In genomic region chr17:10317981-10318551, GRCm38 (mm10) we compare ENCODE assay signal across 7 mouse cellular contexts. TPM values are rescaled to one million over a fixed set of nuclear protein-coding genes. Genes with fewer than 3 reads are reported as not detected.
A peak's percentile ranks its signal among the peaks of the same experiment; 100 is the strongest.
DNase-seq lines count a peak whose midpoint lies in the region; ATAC-seq lines count a peak whose summit lies in the region.

No protein-coding gene starts in this region.

- H3K4me3 ChIP-seq in brown adipose tissue, adult 24 weeks (ENCODE audit: insufficient read depth, low read depth, low read length) = peak overlapping the region; percentile 93
- peak overlapping the region; percentile 99 for H3K4me3 ChIP-seq in forebrain, embryonic 11.5 days (ENCODE audit: low read depth, low read length)
- peak overlapping the region; percentile 87 for H3K4me3 ChIP-seq in limb, embryonic 12.5 days (replicated peaks)
- peak overlapping the region; percentile 95 for H3K4me3 ChIP-seq in midbrain, embryonic 12.5 days

- peaks cover 6% of the 10 kb centered on the region for H3K4me1 ChIP-seq in brown adipose tissue, adult 24 weeks (ENCODE audit: control insufficient read depth, insufficient read depth, insufficient read length, low read length)
- H3K4me1 ChIP-seq in forebrain, embryonic 11.5 days (replicated peaks; ENCODE audit: control insufficient read depth, insufficient read depth, low read length) = peaks cover 3% of the 10 kb centered on the region; the same call in 1 of the 2 replicates
- peaks cover 15% of the 10 kb centered on the region for H3K4me1 ChIP-seq in limb, embryonic 12.5 days (replicated peaks)
- peaks cover 26% of the 10 kb centered on the region for H3K4me1 ChIP-seq in midbrain, embryonic 12.5 days

- peak overlapping the region; percentile 100 for H3K9ac ChIP-seq in forebrain, embryonic 11.5 days (ENCODE audit: low read length)
- peak overlapping the region; percentile 98 for H3K9ac ChIP-seq in limb, embryonic 12.5 days (replicated peaks)
- H3K9ac ChIP-seq in midbrain, embryonic 12.5 days (replicated peaks) = peak overlapping the region; percentile 99

- intact Hi-C loops in heart, postnatal 36 days (cut with DNase I) = loop anchor here (1.0 to 10.0 kb wide), 7 partner anchors 223 to 1151 kb away; no protein-coding TSS in a partner anchor

- H3K36me3 ChIP-seq in forebrain, embryonic 11.5 days (ENCODE audit: control insufficient read depth, insufficient read depth, low read length) = no peaks in the 10 kb centered on the region
- no peaks in the 10 kb centered on the region for H3K36me3 ChIP-seq in limb, embryonic 12.5 days
- H3K36me3 ChIP-seq in midbrain, embryonic 12.5 days = no peaks in the 10 kb centered on the region

- under 1% methylated on average over 41 of the region's 46 CpGs for WGBS in forebrain, embryonic 11.5 days
- under 1% methylated on average over 46 of the region's 46 CpGs for WGBS in limb, embryonic 12.5 days
- under 1% methylated on average over 43 of the region's 46 CpGs for WGBS in midbrain, embryonic 12.5 days

- ATAC-seq in forebrain, embryonic 11.5 days (replicated peaks; ENCODE audit: low FRiP score) = no peak
- ATAC-seq in limb, embryonic 12.5 days (ENCODE audit: insufficient number of reproducible peaks, insufficient read depth, low FRiP score, low TSS enrichment, low read depth) = peak; percentile 22; the same call in 1 of the 2 replicates
- ATAC-seq in midbrain, embryonic 12.5 days (ENCODE audit: low FRiP score, low read depth) = no peak

- H3K9me3 ChIP-seq in forebrain, embryonic 11.5 days (ENCODE audit: control insufficient read depth, low read length) = no peaks in the 10 kb centered on the region
- no peaks in the 10 kb centered on the region for H3K9me3 ChIP-seq in limb, embryonic 12.5 days
- H3K9me3 ChIP-seq in midbrain, embryonic 12.5 days = no peaks in the 10 kb centered on the region

- H3K4me2 ChIP-seq in forebrain, embryonic 11.5 days (ENCODE audit: low read depth, low read length, severe bottlenecking) = peak overlapping the region; percentile 40
- H3K4me2 ChIP-seq in limb, embryonic 12.5 days = peak overlapping the region; percentile 62
- peak overlapping the region; percentile 59 for H3K4me2 ChIP-seq in midbrain, embryonic 12.5 days (replicated peaks)

- no peaks in the 10 kb centered on the region for H3K27me3 ChIP-seq in forebrain, embryonic 11.5 days (ENCODE audit: control insufficient read depth, insufficient read depth, low read length)
- no peaks in the 10 kb centered on the region for H3K27me3 ChIP-seq in limb, embryonic 12.5 days
- no peaks in the 10 kb centered on the region for H3K27me3 ChIP-seq in midbrain, embryonic 12.5 days

- H3K27ac ChIP-seq in brown adipose tissue, adult 24 weeks (replicated peaks; ENCODE audit: low read depth, low read length) = peak overlapping the region; percentile 96
- H3K27ac ChIP-seq in forebrain, embryonic 11.5 days (ENCODE audit: low read depth, low read length) = peak overlapping the region; percentile 99
- H3K27ac ChIP-seq in limb, embryonic 12.5 days = peak overlapping the region; percentile 98
- peak overlapping the region; percentile 99 for H3K27ac ChIP-seq in midbrain, embryonic 12.5 days (replicated peaks)

- DNase-seq in MEL-GATA-1-ER (ENCODE audit: extremely low read depth, low read depth) = peak; percentile 68
- DNase-seq in forebrain, embryonic 11.5 days (ENCODE audit: low spot score) = peak; percentile 79
- DNase-seq in heart, postnatal 36 days = peak; percentile 70 to 81
- peak; percentile 40 to 51 for DNase-seq in spleen, postnatal 14 days (ENCODE audit: low spot score in 2 of 2)

RNA-seq across cellular contexts. Expression of gene Qk, which starts 1.6 kb away (rescaled TPM):
- 165 and 326 TPM in 2 replicates for polyA plus RNA-seq in brown adipose tissue, adult 24 weeks (2012; ENCODE audit: insufficient read depth, insufficient read length, missing spikeins)
- 64.6 and 66.1 TPM in 2 replicates for polyA plus RNA-seq in forebrain, embryonic 11.5 days (2014; fragmentation: Nextera tagmentation; extraction: Ambion mirVana)
- total RNA-seq in heart, postnatal 36 days (2021) = 100 to 1,000 TPM; 419 to 431 TPM
- 27.8 and 30.5 TPM in 2 replicates for polyA plus RNA-seq in limb, embryonic 12.5 days (2016; fragmentation: Nextera tagmentation; extraction: Ambion mirVana)
- polyA plus RNA-seq in midbrain, embryonic 12.5 days (2016; fragmentation: Nextera tagmentation; extraction: Ambion mirVana) = 44.7 and 45.9 TPM in 2 replicates
